Mouse (Mus musculus) neural tube, embryonic 11.5 days (tissue): ENCODE data around the gene Gmcl1. TPM values are rescaled to one million over a fixed set of nuclear protein-coding genes. Genes with fewer than 3 reads are reported as not detected.

Experiments used
- ATAC-seq: fragments of 200-750 bp; cut with Nextera tagmentation; 2 replicates; pipeline ENCODE4 v1.8.0; 2017; ENCODE audit warnings: moderate number of reproducible peaks, mild to moderate bottlenecking, moderate TSS enrichment, moderate library complexity; ENCODE audit not compliant: insufficient read depth, low FRiP score, low TSS enrichment
- DNase-seq: peaks from one replicate; pipeline ENCODE4 v3.0.0-alpha.2; 2015; ENCODE audit warnings: low spot score
- H3K27ac ChIP-seq: fragments of 300-500 bp; sonication (generic); 2 replicates; pipeline ENCODE4 v1.5.1; 2014; ENCODE audit warnings: low read depth, mild to moderate bottlenecking, low read length
- H3K27me3 ChIP-seq: fragments of 300-500 bp; sonication (generic); 2 replicates; pipeline ENCODE4 v1.6.1; 2014; ENCODE audit warnings: mild to moderate bottlenecking, low read length, mixed read lengths; ENCODE audit not compliant: control insufficient read depth, insufficient read depth
- H3K36me3 ChIP-seq: fragments of 300-500 bp; sonication (generic); 2 replicates; pipeline ENCODE4 v1.6.1; 2014; ENCODE audit warnings: mild to moderate bottlenecking, low read length, moderate library complexity, mixed read lengths; ENCODE audit not compliant: control insufficient read depth, insufficient read depth
- H3K4me1 ChIP-seq: fragments of 300-500 bp; sonication (generic); 2 replicates; pipeline ENCODE4 v1.6.1; 2014; ENCODE audit warnings: low read length, mixed read lengths; ENCODE audit not compliant: control insufficient read depth, insufficient read depth
- H3K4me2 ChIP-seq: fragments of 300-500 bp; sonication (generic); 2 replicates; pipeline ENCODE4 v1.6.1; 2014; ENCODE audit warnings: low read depth, mild to moderate bottlenecking, moderate library complexity
- H3K4me3 ChIP-seq: fragments of 300-500 bp; sonication (generic); 2 replicates; pipeline ENCODE4 v1.5.1; 2014; ENCODE audit warnings: low read depth, low read length
- H3K9ac ChIP-seq: fragments of 300-500 bp; sonication (generic); 2 replicates; pipeline ENCODE4 v1.6.1; 2014; ENCODE audit warnings: mild to moderate bottlenecking, low read length
- H3K9me3 ChIP-seq: fragments of 300-500 bp; sonication (generic); 2 replicates; pipeline ENCODE4 v1.6.1; 2016; ENCODE audit warnings: low read length; ENCODE audit not compliant: control insufficient read depth
- WGBS: fragments of 180-500 bp; shearing (Covaris S2); extraction: QIAGEN DNeasy Blood & Tissue Kit; methylation state at CpG from one replicate; pipeline ENCODE4 v1.1.7; 2014; 5-methylcytosine and 5-hydroxymethylcytosine counted together
- polyA plus RNA-seq: library from polyadenylated mRNA; unstranded; fragments of >200 nt; fragmentation: Nextera tagmentation; extraction: Ambion mirVana; gene quantifications from 2 replicates; pipeline ENCODE4 v1.2.1, GENCODE M21; 2014

Gene Gmcl1
- polyA plus RNA-seq, 1 experiment from 2014 or later = 56.1 TPM

DNA sequence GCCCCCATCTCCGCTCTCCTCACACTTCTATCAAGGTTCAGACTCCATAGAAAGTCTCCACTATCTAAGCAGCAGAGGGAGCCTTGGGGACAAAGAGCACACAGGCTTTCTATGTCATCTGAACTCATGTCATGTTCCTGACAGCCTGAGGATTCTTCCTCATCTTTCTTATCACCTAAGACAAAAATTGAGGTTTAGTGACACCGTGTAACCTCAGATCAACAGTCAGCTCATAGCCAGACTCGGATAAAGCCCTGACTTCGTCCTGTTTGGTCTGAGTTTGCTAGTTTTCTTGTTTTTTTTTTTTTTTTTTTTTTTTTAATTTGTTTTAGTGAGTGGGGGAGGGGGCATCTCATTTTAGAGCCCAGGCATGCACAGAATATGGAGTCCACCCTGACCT is 40.6 kb upstream of the Gmcl1 start:
- Histone ChIP-seq H3K4me1 (no peaks in the 10 kb centered on the region), H3K27ac (no peak overlapping the region), H3K27me3 (no peaks in the 10 kb centered on the region), H3K4me2 (no peak overlapping the region), H3K36me3 (no peaks in the 10 kb centered on the region), H3K9ac (no peak overlapping the region), H3K4me3 (no peak overlapping the region), H3K9me3 (no peaks in the 10 kb centered on the region)
- DNase-seq (no peak), ATAC-seq (no peak)
- 91% methylated on average over 4 of the region's 4 CpGs for WGBS

GRCm38 (mm10) chr6:86772631-86773030 is 39.4 kb upstream of the Gmcl1 start:
- no peak overlapping the region for H3K27ac ChIP-seq
- no peaks in the 10 kb centered on the region for H3K27me3 ChIP-seq
- no peaks in the 10 kb centered on the region for H3K9me3 ChIP-seq
- DNase-seq (no peak), ATAC-seq (no peak)
- H3K4me3 ChIP-seq = no peak overlapping the region
- H3K9ac ChIP-seq = no peak overlapping the region
- 83% methylated on average over 7 of the region's 7 CpGs for WGBS
- H3K36me3 ChIP-seq = no peaks in the 10 kb centered on the region
- H3K4me2 ChIP-seq = no peak overlapping the region
- no peaks in the 10 kb centered on the region for H3K4me1 ChIP-seq

DNA sequence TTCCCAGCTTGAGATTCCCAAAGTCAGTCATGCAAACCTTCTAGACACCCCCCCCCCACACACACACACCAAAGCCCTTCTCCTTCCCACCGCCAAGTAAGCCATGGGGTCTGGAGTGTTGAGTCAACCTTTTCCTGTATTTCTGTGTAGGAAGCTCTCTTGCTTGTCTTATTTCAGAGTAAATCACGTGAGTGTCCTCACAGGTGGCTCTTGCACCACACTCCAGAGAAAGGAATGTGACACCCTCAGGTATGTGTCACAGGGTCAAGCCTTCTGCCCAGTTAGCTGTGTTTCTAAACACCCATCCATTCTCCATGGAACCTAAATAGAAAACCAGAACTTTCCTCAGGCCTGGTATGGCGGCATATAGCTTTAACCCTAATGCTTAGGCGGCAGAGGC is 35.8 kb upstream of the Gmcl1 start:
- ATAC-seq = no peak
- no peaks in the 10 kb centered on the region for H3K9me3 ChIP-seq
- H3K4me2 ChIP-seq = no peak overlapping the region
- H3K27me3 ChIP-seq = no peaks in the 10 kb centered on the region
- no peak overlapping the region for H3K4me3 ChIP-seq
- H3K36me3 ChIP-seq = no peaks in the 10 kb centered on the region
- no peak overlapping the region for H3K27ac ChIP-seq
- H3K9ac ChIP-seq = no peak overlapping the region
- no peaks in the 10 kb centered on the region for H3K4me1 ChIP-seq
- no peak for DNase-seq
- WGBS = 86% methylated on average over 4 of the region's 4 CpGs

DNA sequence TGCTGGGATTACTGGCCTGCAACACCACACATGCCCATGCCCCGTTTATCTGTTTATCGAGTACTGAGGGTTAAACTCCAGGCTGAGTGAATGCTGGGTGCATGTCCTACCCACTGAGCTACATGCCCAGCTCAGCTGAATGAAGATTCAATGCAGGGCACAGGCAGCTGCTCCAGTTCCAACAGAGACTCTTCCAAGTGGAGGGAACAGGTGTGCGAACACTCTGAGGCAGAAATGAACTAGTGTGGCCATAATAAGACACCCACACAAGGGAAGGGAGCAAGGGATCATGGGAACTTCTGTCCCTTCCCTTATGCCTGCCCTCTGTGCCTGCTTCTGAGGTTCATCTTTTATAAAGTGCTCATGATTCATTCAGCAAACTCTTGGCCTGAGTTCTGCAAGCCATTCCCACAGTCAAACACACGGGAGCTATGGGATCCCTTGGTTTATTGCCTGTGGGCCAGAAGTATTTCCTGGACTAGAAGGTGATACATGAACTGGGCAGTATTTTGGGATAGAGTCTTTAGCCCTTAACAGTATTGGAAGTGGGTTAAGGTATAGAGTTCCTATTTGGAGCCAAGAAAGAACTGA is 35.1 kb upstream of the Gmcl1 start:
- Histone ChIP-seq H3K27ac (no peak overlapping the region), H3K4me2 (no peak overlapping the region), H3K4me3 (no peak overlapping the region), H3K4me1 (no peaks in the 10 kb centered on the region), H3K27me3 (no peaks in the 10 kb centered on the region), H3K36me3 (no peaks in the 10 kb centered on the region), H3K9ac (no peak overlapping the region), H3K9me3 (no peaks in the 10 kb centered on the region)
- ATAC-seq (no peak), DNase-seq (no peak)
- 87% methylated on average over 4 of the region's 4 CpGs for WGBS

GRCm38 (mm10) chr6:86767465-86767864 is 34.3 kb upstream of the Gmcl1 start:
- DNase-seq (no peak), ATAC-seq (no peak)
- Histone ChIP-seq H3K27ac (no peak overlapping the region), H3K9ac (no peak overlapping the region), H3K27me3 (no peaks in the 10 kb centered on the region), H3K36me3 (no peaks in the 10 kb centered on the region), H3K4me1 (no peaks in the 10 kb centered on the region), H3K4me2 (no peak overlapping the region), H3K4me3 (no peak overlapping the region), H3K9me3 (no peaks in the 10 kb centered on the region)
- 76% methylated on average over 3 of the region's 3 CpGs for WGBS

- Histone ChIP-seq H3K9me3 (no peaks in the 10 kb centered on the region), H3K9ac (no peak overlapping the region), H3K36me3 (no peaks in the 10 kb centered on the region), H3K27me3 (no peaks in the 10 kb centered on the region), H3K4me3 (no peak overlapping the region), H3K4me2 (no peak overlapping the region), H3K27ac (no peak overlapping the region), H3K4me1 (no peaks in the 10 kb centered on the region)
- ATAC-seq (no peak), DNase-seq (no peak)
- 70% methylated on average over 6 of the region's 6 CpGs for WGBS
Measured at GRCm38 (mm10) chr6:86765637-86766059, 32.5 kb upstream of the Gmcl1 start.

- Histone ChIP-seq H3K4me3 (no peak overlapping the region), H3K4me1 (no peaks in the 10 kb centered on the region), H3K4me2 (no peak overlapping the region), H3K9me3 (no peaks in the 10 kb centered on the region), H3K36me3 (no peaks in the 10 kb centered on the region), H3K27me3 (no peaks in the 10 kb centered on the region), H3K9ac (no peak overlapping the region), H3K27ac (no peak overlapping the region)
- ATAC-seq (no peak), DNase-seq (no peak)
- WGBS = 89% methylated on average over 10 of the region's 10 CpGs
Measured at GRCm38 (mm10) chr6:86754105-86754863, 21.1 kb upstream of the Gmcl1 start.

DNA sequence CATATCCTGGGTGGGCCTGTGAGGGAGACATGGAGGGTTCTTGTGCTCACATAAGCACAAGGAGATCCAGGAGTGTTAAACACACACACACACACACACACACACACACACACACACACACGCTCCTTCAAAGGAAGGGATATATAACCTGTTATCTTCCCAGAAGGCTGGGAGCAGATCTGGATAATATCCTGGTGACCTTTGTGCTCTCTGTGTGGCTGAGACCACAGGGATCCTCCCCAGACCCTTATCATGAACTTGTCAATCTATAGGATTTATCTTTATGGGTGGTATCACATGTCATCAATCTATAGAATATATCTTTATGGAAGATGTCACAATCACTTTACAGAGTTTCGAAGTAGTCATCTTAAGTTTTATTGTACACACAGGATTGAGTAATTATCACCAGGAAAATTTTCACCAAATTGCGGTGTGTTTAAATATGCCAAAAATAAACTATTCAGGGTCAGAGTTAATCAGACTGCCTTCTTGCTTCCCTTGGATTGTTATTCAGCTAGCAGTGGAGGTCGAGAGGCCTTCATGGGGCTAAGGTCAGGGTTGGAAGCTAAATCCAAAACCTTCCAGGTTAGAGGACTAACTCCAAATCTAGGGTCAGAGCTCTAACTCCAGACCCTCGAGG is 19.8 kb upstream of the Gmcl1 start:
- no peak overlapping the region for H3K4me2 ChIP-seq
- no peak for ATAC-seq
- H3K27ac ChIP-seq = no peak overlapping the region
- no peaks in the 10 kb centered on the region for H3K36me3 ChIP-seq
- no peaks in the 10 kb centered on the region for H3K27me3 ChIP-seq
- H3K4me3 ChIP-seq = no peak overlapping the region
- no peaks in the 10 kb centered on the region for H3K9me3 ChIP-seq
- no peaks in the 10 kb centered on the region for H3K4me1 ChIP-seq
- 83% methylated on average over 5 of the region's 5 CpGs for WGBS
- H3K9ac ChIP-seq = no peak overlapping the region
- no peak for DNase-seq

DNA sequence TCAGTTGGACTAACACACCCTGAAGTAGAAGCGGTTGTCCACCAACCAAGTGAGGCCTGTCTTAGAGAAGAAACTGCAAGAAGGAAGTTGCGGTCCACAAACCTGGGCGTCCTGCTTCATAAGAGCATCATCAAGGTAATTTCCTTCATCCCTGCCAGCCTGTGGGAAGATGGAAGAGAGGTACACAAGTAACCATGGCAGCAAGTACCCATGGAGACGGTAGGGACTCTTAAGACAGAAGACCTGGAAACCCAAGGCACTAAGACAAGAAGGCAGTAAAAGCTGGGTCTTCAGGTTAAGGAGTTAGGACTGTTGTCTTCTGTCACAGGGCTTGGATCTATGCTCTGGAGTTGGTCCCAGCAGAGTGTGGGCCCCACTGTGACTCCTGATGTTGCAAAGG is 17.8 kb upstream of the Gmcl1 start:
- ATAC-seq (no peak), DNase-seq (no peak)

More for the DNA sequence above, 17.8 kb upstream of the Gmcl1 start:
- no peaks in the 10 kb centered on the region for H3K27me3 ChIP-seq
- H3K9me3 ChIP-seq = no peaks in the 10 kb centered on the region
- no peaks in the 10 kb centered on the region for H3K4me1 ChIP-seq
- no peak overlapping the region for H3K27ac ChIP-seq
- no peak overlapping the region for H3K4me2 ChIP-seq
- no peak overlapping the region for H3K9ac ChIP-seq
- H3K4me3 ChIP-seq = no peak overlapping the region
- H3K36me3 ChIP-seq = no peaks in the 10 kb centered on the region
- WGBS = 90% methylated on average over 4 of the region's 4 CpGs
